Mouse (Mus musculus) gastrocnemius, postnatal 25 days (tissue): ENCODE results near the gene Naa16. TPM values are rescaled to one million over a fixed set of nuclear protein-coding genes. Genes with fewer than 3 reads are reported as not detected.
A peak's percentile ranks its signal among the peaks of the same experiment; 100 is the strongest.

ENCODE experiments used
- DNase-seq: peaks from one replicate; pipeline ENCODE4 v3.0.0; 2022
- total RNA-seq, 2 experiments: library from RNA; stranded (reverse); gene quantifications; 1 replicate in 1 of 2; 2 replicates in 1 of 2; pipeline ENCODE4 v1.2.3; 2021

The Naa16 gene
- total RNA-seq, 2 experiments from 2014 or later: 16.3 to 19.3 TPM

DNA sequence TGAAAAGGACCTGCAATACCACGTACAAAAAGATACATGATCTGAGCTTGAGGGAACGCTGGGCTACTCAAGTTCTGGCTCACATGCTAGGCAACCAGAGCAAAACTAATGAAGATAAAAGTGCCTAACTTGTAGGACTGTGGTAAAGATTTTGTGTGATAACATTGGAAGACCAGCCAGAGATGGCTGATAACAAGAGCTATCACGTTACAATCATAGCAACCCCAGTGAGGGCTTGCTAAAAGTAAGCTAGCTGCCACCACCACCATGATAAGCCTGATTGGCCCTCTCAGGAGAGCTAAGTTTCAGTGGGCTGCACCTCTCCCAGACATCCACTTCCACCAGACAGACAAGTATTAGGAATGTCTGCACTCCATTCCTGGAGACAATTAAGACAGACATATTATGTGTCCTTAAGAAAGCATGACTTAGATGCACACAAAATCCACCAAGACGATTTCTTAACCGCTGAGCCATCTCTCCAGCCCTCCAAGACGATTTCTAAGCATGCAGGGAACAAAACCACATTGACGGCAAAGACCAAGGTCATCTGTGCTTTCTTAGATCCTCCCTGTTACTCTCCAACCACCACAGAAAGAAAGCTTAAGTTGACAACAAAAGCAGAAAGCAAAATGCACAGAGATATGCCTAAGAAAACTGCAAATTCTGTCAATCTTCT, 92.1 kb downstream of the Naa16 start:
- DNase-seq: no peak

DNA sequence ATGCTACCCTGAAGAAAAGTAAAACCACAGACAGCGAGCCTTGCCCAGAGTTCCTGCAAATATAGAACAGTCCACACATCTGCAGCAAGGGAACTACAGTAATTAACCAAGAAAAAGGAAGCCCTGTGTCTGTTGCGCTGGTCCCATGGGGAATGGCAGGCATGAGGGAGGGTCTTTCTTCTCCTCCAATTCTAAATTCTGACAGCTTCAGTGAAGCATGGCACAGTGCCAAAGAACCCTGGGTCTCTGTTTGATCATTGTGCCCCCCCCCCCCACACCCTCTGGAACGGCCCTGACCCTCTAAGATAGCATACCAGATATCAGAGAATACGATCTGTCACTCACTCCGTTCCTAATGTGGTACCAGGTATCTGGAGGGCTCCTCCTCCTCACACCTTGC, 93.7 kb downstream of the Naa16 start:
- DNase-seq: no peak

DNA sequence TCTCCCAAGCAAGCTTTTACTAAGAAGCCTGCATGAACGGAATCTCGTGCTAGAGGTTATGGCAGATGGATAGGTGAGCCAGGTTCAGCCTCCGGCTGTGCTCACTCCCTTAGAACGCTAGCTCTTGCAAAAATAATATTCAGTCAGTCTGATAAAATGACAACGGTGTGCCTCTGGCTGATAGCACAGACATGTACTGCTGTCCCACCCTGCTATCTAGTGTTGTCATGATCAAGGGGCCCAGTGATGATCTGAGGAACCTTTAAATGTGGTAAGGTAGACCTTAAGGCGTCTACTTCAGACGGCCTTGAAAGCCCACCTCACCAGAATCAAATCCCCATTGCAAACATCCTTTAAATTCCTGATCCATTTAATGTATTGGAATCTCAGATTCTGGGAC, 94.4 kb downstream of the Naa16 start:
- DNase-seq: no peak

DNA sequence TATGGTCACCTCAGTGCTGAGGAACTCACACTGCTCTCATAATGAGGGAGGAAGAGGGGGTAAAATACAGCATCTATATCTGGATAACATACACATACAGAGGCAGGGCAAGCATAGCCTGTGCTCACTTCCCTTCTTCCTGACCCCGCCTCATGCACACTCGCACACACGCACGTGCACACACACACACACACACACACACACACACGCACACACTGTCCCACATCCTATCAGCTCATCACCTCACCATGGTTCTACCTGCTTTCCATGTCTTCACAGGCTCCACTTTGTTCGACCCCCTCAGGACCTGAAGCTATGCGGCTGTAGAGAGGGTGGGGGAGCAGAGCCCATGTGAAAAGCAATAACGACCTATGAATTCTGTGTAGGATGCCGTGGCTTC, 95.0 kb downstream of the Naa16 start:
- DNase-seq: no peak

DNA sequence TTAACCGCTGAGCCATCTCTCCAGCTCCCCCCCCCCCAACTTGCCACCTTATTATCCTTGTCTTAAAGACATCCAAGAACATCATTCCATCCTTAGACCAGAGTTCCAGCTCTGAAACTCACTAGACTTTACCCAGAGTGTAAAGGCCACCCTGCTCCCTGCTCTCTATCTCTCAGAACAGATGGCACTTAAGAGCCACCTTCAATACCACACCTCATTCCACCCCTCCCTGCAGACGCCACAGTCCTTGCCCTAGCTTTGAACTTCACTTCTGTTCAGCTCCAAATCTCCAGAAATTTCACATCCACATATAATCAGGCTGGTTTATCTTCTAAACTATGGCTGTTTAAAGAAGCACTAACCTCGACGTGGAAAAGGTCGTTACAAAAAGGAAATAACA, 95.6 kb downstream of the Naa16 start:
- DNase-seq: no peak

DNA sequence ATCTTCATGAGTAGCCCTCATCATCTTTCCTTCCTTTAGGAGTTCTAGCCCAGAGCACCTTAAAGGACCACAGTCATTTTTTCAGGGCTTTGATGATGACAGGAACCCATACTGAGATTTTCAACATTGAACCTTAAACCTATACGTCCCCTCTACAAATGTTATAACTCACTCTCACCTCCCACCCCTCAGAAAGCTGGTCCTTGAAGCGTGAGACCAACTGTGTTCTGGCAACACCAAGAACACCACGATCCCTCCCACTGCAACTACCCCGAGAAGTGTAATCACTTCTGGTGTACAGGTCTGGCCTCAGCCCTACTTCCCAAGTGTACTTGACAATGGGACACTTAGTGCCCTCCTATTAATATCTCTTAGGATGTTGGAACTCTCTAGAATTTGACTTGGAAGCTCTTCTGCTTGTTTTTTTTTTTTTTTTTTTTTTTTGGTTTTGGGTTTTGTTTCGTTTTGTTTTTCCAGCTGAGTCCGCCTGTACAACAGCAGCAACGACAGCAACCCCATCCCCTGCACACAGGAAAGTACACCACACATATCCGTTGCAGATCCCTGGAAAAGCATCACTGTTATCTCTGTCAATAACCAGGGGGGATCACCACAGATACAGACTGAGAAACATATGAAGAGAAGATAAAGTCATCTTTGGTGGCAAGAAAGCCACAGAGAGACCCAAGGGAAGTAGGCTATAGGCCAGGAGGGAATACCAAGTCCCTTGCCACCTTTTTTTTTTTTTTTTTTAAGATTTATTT, 96.3 kb downstream of the Naa16 start:
- DNase-seq: no peak

DNA sequence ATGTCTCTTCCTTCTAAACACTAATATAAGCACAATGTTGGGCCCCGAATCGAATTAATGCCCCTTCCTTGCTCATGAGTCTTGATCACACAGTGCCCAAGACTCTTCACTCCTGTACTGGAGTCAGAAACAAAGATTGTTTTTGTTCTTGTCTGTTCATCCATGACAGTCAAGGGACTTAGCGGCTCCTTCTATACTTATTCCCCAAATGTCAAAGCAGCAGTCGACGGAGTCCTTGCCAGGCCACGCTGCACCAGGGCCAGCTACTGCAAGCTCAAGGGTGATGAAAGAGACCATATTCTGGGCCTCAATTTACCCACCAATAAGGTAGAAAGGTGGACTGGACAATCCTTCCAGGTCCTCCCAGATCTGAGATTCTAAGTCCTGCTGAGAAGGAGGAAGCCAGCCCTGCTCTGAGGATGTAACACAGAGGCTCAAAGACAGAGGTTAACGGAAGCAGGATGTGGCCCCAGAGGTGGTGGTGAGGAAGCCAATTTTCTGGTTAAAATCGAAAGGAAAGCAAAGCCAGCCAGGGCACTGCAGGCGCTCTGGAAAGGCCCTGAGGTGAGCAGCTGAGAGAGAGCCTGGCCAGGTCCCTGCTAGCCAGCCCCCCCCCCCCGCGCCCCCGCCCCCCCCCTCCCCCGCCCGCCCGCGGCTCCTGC, 97.3 kb downstream of the Naa16 start:
- no peak for DNase-seq

DNA sequence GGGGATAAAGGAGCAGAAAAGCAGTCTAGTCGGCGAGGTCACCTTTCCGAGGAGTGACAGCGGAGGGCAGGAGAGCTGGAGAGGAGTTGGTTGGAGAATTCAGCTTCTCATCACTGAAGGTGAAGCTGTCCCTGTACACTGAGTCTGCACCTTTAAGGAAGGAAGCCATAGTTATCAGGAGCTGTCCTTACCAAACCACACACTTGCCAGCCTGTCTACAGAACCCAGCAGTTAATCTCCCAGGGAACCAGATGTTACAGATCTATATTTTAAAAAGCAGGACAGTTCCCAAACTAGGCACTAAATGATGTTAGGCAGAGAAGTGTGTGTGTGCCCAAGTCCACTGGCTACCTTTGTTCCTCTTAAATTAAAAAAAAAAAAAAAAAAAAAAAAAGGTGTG, 98.9 kb downstream of the Naa16 start:
- no peak for DNase-seq

DNA sequence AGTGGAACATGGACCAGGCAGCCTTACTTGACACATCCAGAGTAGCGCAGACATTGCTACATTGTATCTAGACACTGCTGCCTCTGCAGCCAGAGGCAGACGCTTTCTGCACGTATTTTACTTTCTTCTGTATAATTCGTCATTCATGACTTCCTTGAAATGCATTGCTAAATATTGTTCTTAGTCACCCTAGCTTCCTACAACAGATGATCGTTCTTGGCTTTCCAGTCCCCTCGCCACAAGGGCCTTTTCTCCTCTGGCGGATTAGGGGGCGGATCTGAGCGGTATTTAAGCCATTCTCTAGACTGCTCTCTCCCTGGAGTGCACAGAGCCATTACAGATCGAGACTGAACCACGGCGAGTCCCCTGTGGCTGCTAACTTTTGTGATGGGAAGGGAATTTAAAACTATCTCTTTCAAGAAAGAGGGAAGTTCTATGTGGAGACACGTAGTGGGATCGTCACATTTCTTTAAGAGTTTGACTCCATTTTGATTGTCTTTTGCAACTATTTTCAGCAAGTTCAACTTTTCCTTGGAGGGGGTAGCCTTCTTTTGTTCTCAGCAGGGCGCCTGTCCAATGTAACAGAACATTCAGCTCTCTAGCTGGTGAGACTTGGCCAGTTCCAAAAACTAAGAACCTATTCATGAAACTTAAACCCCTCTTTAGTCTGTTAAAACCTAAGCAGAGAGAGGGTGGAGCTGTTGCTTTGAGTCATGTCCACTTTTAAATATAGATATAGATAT, 99.7 kb downstream of the Naa16 start:
- DNase-seq: no peak

DNA sequence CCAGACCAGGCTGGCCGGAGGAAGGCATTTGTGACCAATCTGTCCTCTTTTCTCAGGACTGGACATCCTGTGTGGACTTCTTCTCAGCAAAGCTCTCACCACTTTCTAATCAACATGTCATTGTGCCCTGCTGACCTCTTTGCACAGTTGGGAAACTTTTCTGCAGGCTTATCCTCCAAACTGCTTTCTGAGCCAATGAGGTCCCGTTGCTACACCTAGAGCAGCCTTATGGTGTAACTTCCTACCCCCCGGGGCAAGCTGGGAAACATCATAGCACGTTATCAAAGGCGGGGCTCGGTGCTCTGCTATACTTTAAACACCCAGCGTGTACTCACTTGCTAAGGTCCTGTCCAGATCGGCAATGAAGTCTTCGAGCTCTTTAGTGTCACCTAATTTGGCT, 100.7 kb downstream of the Naa16 start:
- no peak for DNase-seq

DNA sequence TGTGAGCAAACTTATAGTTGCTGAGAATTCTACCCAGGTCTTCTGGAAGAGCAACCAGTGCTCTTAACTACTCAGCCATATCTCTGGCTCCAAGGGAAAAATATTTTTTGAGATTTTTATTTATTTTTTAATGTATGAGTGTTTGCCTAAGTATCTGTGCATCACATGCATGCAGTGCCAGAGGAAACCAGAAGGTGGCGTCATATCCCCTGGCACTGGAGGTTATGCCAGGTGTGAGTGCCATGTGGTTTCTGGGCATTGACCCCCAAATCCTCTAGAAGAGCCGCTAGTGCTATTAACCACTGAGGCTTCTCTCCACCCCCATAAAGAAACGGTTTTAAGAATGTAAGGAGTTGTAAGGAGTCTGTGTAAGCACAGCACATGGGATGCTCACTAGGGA, 102.3 kb downstream of the Naa16 start:
- DNase-seq: no peak

DNA sequence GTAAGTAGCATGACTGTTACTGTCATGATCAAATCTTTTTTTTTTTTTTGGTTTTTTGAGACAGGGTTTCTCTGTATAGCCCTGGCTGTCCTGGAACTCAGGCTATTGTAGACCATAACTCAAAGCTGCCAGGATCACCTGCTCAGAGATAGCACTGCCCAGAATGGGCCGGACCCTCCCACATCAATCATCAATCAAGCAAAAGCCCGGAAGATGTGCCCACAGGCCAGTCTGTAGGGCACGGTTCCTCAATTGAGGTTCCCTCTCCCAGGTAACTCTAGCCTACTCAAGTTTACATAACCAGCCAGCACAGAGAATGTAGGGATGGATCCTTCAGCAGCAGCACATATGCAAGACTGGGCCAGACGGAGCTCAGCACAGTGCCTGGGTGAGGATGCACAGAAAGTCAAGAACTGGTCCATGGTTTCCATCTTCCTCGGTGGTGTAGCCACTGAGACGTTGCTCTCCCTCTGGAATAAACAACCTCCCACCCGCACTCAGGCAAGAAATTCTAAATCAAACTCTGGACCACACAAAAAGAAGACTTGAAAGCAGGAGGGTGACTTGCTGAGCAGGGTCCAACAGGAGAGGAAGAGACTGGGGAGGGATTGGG, 103.2 kb downstream of the Naa16 start:
- DNase-seq: no peak

DNA sequence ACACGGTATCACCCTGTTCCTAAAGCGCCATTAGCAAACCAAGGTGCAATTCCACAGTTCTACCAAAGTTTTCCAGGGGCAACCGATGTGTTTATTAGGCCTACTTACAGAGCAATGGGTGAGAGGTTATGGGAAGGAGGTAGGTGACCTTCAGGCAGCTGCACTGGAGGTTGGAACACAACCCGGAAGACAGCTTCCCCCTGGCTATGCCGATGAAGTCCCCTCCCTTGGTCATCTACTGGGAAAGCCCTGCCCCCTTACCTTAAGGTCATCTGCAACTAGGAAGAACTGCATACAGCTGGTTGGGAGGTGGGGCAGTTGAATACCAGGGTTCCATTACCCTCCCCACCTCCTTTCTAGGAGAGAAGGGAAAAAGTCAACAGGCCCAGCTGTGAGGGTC, 105.0 kb downstream of the Naa16 start:
- DNase-seq: no peak

DNA sequence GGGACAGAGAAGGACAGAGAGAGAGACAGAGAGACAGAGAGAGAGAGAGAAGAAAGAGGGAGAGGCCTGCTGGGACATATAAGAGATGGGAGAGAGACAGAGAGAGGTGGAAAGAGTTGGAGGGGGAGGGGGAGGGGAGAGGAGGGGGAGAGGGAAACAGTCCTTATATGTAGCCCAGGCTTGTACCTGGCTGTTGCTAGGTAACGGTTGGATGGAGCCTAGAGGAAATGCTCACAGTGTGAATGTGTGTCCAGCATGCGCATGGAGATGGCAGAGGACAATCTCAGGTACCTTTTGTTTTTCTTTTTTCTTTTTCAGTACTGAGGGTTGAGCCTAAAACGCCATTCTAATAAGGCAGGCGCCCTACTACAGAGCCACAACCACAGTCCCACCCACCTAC, 106.0 kb downstream of the Naa16 start:
- DNase-seq: no peak

DNA sequence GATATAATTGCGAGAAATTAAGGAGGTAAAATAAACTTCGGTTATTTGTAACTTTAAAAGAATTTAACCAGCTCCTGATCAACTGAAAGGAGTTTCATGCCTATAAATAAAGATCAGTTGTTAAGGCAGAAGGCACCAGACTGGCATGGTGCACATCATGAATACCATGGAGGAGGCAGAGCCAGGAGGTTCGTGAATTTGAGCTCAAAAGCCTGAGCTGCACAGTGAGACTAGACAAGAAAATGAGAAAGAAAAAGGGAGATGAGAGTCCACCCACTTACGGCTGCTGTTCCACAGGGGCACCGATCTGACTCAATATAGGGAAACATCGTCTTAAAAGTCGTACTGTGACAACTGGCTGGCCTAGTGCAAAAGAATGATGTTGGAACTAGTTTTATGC, 106.6 kb downstream of the Naa16 start:
- no peak for DNase-seq

DNA sequence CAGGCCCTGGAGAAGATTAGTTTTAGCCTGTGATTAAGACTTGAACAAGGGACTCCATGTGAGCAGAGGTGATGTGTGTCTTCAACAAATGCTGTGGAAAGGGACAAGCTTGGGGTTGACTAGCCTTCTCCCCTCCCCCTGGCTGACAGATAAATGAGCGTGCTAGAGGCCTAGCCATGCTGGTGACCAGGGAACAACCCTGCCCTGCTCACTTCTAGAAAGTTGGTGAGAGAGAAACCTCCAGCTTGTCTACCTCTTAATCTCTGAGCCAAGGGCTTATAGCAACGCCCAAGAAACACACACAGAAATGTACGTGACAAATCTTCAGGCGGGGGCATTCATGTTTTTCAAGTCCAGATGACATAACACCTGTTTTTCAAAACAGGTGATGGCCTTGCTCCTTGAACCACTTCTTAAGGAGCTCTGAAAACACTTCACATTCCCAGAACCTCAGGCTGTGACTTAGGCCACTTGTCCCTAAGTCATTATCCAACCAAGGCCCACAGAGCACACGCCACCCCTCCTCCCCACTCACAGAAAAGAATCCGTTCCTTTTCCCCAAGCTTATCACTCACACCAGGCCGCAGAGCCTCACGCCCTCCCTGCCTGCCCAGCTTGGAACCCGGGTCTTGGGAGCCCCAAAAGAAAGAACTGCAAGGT, 108.6 kb downstream of the Naa16 start:
- no peak for DNase-seq

DNA sequence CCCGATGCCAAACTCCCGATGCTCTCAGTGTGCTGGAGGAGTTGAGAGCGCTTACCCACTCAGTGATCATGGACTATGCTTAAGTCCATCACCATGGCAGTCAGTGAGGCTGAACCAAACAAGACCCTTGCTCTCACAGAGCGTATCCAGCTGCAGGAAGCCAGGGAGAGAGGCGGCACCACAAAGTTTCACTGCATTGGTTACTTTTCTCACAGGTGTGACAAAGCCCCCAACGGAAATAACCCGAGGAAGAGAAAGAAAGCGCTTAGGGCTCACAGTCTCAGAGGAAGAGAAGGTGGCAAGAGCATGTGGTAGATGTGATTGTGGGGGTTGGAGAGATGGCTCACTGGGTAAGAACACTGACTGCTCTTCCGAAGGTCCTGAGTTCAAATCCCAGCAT, 110.1 kb downstream of the Naa16 start:
- no peak for DNase-seq

DNA sequence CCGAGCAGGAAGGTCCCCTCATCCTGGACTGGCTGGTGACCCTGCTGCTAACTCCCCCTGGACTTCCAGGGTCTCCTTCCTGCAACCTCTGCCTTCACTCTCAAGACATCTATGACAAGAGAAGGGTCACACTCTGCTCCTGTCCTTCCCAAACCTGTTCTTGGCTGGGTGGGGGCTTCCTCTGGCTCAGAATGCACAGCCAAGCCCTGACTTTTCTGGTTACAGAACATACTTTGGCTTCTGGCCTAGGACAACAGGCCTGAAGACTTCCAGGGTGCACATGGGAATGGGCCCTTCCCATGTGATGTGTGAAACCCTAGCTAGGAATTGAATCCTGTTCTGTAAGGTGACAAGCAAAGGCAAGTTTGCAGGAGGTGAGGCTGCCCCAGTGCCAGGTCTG, 111.1 kb downstream of the Naa16 start:
- DNase-seq: peak; percentile 42

DNA sequence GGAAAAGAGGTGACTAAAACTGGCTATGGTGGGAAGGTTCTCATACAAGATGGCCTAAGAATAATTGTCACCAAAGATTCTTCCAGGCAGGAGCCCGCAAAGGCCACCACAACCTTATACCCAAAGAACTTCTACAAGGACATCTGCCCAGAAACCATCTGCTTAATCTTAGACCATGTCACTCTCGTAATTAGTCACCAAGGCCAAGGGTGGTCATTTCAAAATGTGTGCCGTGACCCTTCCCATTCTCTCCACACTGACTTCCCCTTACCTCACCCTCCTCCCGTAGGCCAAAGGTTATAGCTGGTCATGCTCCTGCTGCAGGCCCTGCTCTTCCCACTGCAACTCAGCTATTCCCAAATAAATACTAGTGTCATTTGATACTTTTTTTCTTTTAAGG, 111.7 kb downstream of the Naa16 start:
- DNase-seq: no peak

DNA sequence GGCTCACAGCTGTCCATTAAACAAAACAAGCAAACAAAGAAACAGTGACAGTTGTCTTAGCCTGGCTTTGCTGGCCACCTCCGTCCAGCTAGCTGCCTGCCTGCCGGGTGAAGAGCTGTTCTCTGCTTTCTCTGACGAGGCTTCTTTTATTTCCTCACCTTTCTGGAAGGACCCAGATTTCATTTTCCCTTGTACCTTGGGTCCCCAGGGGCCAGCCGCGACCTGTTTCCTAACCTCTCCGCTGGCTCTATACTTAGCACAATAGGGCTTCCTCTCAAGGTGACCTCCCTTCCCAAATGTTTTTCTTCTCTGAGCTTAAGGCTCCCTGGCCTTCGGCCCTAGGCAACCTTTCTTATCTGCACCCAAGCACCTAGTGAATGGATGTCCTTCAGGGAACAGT, 112.7 kb downstream of the Naa16 start:
- DNase-seq: peak; percentile 36

DNA sequence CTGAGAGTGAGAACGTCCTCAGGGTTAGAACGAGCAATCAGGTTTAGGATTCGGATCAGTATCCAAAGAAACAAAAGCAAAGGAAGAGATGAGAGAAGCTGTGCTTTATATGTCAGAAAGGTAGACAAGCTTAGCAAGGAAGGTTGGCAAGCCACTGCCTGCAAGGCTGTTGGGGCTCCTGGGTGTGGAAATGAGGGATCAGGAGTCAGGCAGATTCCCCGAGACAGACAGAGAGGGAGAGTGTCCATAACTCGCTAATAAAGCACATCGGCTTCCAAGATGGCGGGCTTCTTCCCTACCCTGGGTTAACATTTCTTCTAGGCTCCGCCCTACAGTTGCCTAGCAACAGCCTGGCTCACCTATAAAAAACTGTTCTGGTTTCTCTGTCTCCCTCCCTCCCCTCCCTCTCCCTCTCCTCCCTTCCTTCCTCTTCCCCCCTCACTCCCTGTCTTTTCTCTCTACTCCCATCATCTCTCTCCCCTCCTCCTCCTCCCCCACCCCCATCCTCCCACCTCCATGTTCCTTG, 114.6 kb downstream of the Naa16 start:
- no peak for DNase-seq

DNA sequence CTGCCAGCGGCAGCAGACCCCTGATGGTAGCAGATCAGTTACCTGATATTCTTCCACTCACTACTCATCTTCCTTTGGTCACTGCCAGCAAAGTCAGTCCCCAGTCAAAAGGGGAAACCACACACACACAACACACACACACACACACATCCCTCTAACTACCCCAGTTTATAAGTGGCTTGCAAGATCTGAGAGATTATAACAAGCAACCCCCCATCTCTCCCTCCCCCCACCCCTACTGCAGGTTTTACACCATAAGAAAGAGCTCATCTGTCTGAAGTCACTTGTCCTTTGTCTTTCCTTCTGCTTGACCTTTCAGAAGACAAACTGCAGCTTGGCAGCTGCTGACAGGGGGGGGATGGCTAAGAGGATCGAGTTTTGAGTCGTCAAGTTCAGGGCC, 115.1 kb downstream of the Naa16 start:
- no peak for DNase-seq
